Mouse (Mus musculus): ENCODE data around the gene Plxdc2. TPM values are rescaled to one million over a fixed set of nuclear protein-coding genes. Genes with fewer than 3 reads are reported as not detected.

The Plxdc2 gene
- polyA plus RNA-seq, 1 experiment from 2014 or later: 12.4 TPM

DNA sequence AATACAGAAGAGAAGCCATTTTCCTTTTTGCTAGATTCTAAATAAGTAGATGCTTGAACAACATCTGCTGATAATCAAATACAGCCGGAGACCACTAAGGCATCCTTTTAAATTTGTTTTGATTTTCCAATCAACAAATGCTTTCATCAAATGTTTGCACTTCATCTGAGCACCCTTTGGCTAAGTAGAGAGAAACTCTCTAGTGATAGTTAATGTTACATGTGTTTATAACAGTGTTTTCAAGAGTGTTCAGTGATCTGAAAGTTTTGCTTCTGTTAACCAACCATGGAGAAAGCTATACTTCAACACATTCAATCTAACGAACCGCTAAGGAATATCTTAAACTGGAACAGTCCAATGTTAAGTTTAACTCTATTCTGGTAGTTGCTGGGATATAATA is 327.6 kb downstream of the Plxdc2 start:
- H3K4me1 ChIP-seq (ENCODE audit: control insufficient read depth, insufficient read depth, low read length): no peaks in the 10 kb centered on the region
- no peak overlapping the region for H3K4me2 ChIP-seq (ENCODE audit: low read depth, low read length)
- no peaks in the 10 kb centered on the region for H3K9me3 ChIP-seq (ENCODE audit: control insufficient read depth, low read length)
- ATAC-seq: no peak
- no peak overlapping the region for H3K27ac ChIP-seq (ENCODE audit: low read length)
- no peak overlapping the region for H3K9ac ChIP-seq (ENCODE audit: low read depth, low read length)
- WGBS: 77% methylated on average over 3 of the region's 3 CpGs
- no peaks in the 10 kb centered on the region for H3K27me3 ChIP-seq (replicated peaks; ENCODE audit: control insufficient read depth, insufficient read depth, low read length)
- no peaks in the 10 kb centered on the region for H3K36me3 ChIP-seq (ENCODE audit: control insufficient read depth, insufficient read depth, low read length)
- no peak overlapping the region for H3K4me3 ChIP-seq (ENCODE audit: low read length)

DNA sequence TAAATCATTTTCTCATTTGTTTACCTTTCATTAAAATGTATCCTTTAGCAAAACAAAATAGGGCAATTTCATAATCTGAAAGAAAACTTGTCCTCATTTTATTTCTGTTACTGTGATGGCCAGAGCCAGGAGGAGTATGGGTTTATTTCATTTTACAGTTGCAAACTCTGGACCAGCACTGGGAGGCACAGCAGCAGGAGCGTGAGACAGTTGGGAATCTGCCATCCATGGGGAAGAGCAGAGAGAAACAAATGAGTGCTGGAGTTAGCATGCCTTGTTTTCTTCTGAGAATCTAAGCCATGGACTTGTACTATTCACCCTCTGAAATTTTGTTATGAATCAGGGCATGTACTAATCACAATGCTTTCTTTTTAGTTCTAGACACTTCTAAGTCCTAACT is 328.4 kb downstream of the Plxdc2 start:
- Histone ChIP-seq H3K9me3 (ENCODE audit: control insufficient read depth, low read length) (no peaks in the 10 kb centered on the region), H3K27me3 (replicated peaks; ENCODE audit: control insufficient read depth, insufficient read depth, low read length) (no peaks in the 10 kb centered on the region), H3K9ac (ENCODE audit: low read depth, low read length) (no peak overlapping the region), H3K4me2 (ENCODE audit: low read depth, low read length) (no peak overlapping the region), H3K4me1 (ENCODE audit: control insufficient read depth, insufficient read depth, low read length) (no peaks in the 10 kb centered on the region), H3K36me3 (ENCODE audit: control insufficient read depth, insufficient read depth, low read length) (no peaks in the 10 kb centered on the region), H3K27ac (ENCODE audit: low read length) (no peak overlapping the region), H3K4me3 (ENCODE audit: low read length) (no peak overlapping the region)
- WGBS: 65% methylated on average over 1 of the region's 1 CpGs
- no peak for ATAC-seq

GRCm38 (mm10) chr2:16696390-16696789 is 340.3 kb downstream of the Plxdc2 start:
- Histone ChIP-seq H3K9ac (ENCODE audit: low read depth, low read length) (no peak overlapping the region), H3K4me3 (ENCODE audit: low read length) (no peak overlapping the region), H3K27me3 (replicated peaks; ENCODE audit: control insufficient read depth, insufficient read depth, low read length) (no peaks in the 10 kb centered on the region), H3K27ac (ENCODE audit: low read length) (no peak overlapping the region), H3K4me1 (ENCODE audit: control insufficient read depth, insufficient read depth, low read length) (no peaks in the 10 kb centered on the region), H3K4me2 (ENCODE audit: low read depth, low read length) (no peak overlapping the region), H3K9me3 (ENCODE audit: control insufficient read depth, low read length) (no peaks in the 10 kb centered on the region), H3K36me3 (ENCODE audit: control insufficient read depth, insufficient read depth, low read length) (no peaks in the 10 kb centered on the region)
- 67% methylated on average over 2 of the region's 2 CpGs for WGBS
- ATAC-seq: no peak

- no peak for ATAC-seq
- Histone ChIP-seq H3K9ac (ENCODE audit: low read depth, low read length) (no peak overlapping the region), H3K27ac (ENCODE audit: low read length) (no peak overlapping the region), H3K4me3 (ENCODE audit: low read length) (no peak overlapping the region), H3K9me3 (ENCODE audit: control insufficient read depth, low read length) (no peaks in the 10 kb centered on the region), H3K27me3 (replicated peaks; ENCODE audit: control insufficient read depth, insufficient read depth, low read length) (no peaks in the 10 kb centered on the region), H3K4me2 (ENCODE audit: low read depth, low read length) (no peak overlapping the region), H3K36me3 (ENCODE audit: control insufficient read depth, insufficient read depth, low read length) (no peaks in the 10 kb centered on the region), H3K4me1 (ENCODE audit: control insufficient read depth, insufficient read depth, low read length) (no peaks in the 10 kb centered on the region)
- 64% methylated on average over 5 of the region's 5 CpGs for WGBS
Measured at GRCm38 (mm10) chr2:16697181-16697580, 341.1 kb downstream of the Plxdc2 start.

GRCm38 (mm10) chr2:16706227-16706626 is 350.1 kb downstream of the Plxdc2 start:
- H3K27ac ChIP-seq (ENCODE audit: low read length): no peak overlapping the region
- WGBS: 87% methylated on average over 2 of the region's 2 CpGs
- no peak overlapping the region for H3K4me3 ChIP-seq (ENCODE audit: low read length)
- no peak for ATAC-seq
- no peak overlapping the region for H3K4me2 ChIP-seq (ENCODE audit: low read depth, low read length)
- H3K9ac ChIP-seq (ENCODE audit: low read depth, low read length): no peak overlapping the region
- H3K9me3 ChIP-seq (ENCODE audit: control insufficient read depth, low read length): no peaks in the 10 kb centered on the region
- no peaks in the 10 kb centered on the region for H3K4me1 ChIP-seq (ENCODE audit: control insufficient read depth, insufficient read depth, low read length)
- H3K36me3 ChIP-seq (ENCODE audit: control insufficient read depth, insufficient read depth, low read length): no peaks in the 10 kb centered on the region
- H3K27me3 ChIP-seq (replicated peaks; ENCODE audit: control insufficient read depth, insufficient read depth, low read length): no peaks in the 10 kb centered on the region

DNA sequence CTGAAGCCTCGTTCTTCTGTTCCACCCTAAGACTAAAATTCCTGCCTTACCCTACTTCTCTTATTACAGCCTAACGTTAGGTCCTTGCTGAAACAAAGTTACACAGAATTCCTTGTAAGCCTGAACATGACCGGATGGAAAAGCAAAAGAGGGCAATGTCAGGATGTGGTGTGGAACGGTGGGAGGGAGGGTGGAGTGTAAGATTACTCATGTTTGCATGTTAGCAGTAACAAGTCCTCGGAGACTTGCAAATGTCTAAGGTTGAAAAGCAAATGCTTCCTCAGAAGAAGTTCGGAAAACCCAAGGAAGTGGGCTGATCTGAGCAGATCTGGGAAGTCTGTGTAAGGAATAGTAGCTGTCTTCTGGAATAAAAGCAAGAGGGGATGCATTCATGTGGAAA is 353.8 kb downstream of the Plxdc2 start:
- H3K27me3 ChIP-seq (replicated peaks; ENCODE audit: control insufficient read depth, insufficient read depth, low read length): no peaks in the 10 kb centered on the region
- no peak overlapping the region for H3K9ac ChIP-seq (ENCODE audit: low read depth, low read length)

DNA sequence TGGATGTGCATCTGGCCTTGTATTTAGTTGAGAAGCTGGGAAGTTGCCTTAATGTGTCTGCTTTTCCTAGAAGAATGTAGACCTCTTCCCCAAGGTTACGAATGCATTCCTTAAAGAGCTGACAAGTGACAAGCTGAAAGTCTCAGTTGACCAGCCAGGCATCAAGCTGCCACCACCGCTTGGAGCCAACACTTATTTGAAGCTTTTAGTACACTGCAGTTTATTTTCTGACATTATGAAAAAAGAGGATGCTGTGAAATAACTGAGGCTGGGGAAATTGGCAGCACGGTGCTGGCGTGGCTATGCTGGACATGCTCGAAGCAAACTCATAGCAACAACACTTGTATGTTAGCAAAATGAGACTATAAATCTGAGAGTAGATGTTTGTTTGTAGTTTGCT is 374.9 kb downstream of the Plxdc2 start:
- 90% methylated on average over 5 of the region's 5 CpGs for whole genome bisulfite sequencing
- Histone ChIP-seq H3K36me3 (ENCODE audit: control insufficient read depth, insufficient read depth, low read length) (no peaks in the 10 kb centered on the region), H3K4me3 (ENCODE audit: low read length) (no peak overlapping the region), H3K4me2 (ENCODE audit: low read depth, low read length) (no peak overlapping the region), H3K9me3 (ENCODE audit: control insufficient read depth, low read length) (no peaks in the 10 kb centered on the region), H3K9ac (ENCODE audit: low read depth, low read length) (no peak overlapping the region), H3K27ac (ENCODE audit: low read length) (no peak overlapping the region), H3K27me3 (replicated peaks; ENCODE audit: control insufficient read depth, insufficient read depth, low read length) (no peaks in the 10 kb centered on the region), H3K4me1 (ENCODE audit: control insufficient read depth, insufficient read depth, low read length) (no peaks in the 10 kb centered on the region)
- ATAC-seq: no peak

More for the DNA sequence above, 353.8 kb downstream of the Plxdc2 start:
- Histone ChIP-seq H3K4me3 (ENCODE audit: low read length) (no peak overlapping the region), H3K4me2 (ENCODE audit: low read depth, low read length) (no peak overlapping the region), H3K9me3 (ENCODE audit: control insufficient read depth, low read length) (no peaks in the 10 kb centered on the region), H3K36me3 (ENCODE audit: control insufficient read depth, insufficient read depth, low read length) (no peaks in the 10 kb centered on the region), H3K4me1 (ENCODE audit: control insufficient read depth, insufficient read depth, low read length) (no peaks in the 10 kb centered on the region), H3K27ac (ENCODE audit: low read length) (no peak overlapping the region)
- 61% methylated on average over 6 of the region's 6 CpGs for WGBS
- ATAC-seq: no peak

DNA sequence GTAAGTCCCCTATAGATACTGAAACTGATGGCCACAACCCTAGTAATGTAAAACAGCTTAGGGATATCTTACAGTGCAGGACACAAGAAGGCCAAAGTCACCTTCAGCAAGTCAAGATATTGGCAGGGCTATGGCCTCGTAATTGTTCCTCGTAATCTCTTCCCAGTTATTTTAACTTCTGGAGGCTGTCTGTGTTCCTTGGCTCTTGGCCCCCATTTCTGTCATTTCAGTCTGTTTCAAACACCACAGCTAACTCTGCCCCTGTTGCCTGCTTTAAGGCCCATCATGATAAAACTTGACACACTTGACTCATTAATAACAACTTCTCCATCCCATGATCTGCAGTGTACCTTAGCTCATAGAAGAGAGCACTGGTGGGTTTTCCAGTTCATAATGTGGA is 378.3 kb downstream of the Plxdc2 start:
- no peaks in the 10 kb centered on the region for H3K27me3 ChIP-seq (replicated peaks; ENCODE audit: control insufficient read depth, insufficient read depth, low read length)
- no peak overlapping the region for H3K4me2 ChIP-seq (ENCODE audit: low read depth, low read length)
- H3K4me1 ChIP-seq (ENCODE audit: control insufficient read depth, insufficient read depth, low read length): no peaks in the 10 kb centered on the region
- H3K4me3 ChIP-seq (ENCODE audit: low read length): no peak overlapping the region
- 95% methylated on average over 2 of the region's 2 CpGs for WGBS
- no peak for ATAC-seq
- no peak overlapping the region for H3K27ac ChIP-seq (ENCODE audit: low read length)
- H3K9ac ChIP-seq (ENCODE audit: low read depth, low read length): no peak overlapping the region
- H3K9me3 ChIP-seq (ENCODE audit: control insufficient read depth, low read length): no peaks in the 10 kb centered on the region
- H3K36me3 ChIP-seq (ENCODE audit: control insufficient read depth, insufficient read depth, low read length): no peaks in the 10 kb centered on the region

DNA sequence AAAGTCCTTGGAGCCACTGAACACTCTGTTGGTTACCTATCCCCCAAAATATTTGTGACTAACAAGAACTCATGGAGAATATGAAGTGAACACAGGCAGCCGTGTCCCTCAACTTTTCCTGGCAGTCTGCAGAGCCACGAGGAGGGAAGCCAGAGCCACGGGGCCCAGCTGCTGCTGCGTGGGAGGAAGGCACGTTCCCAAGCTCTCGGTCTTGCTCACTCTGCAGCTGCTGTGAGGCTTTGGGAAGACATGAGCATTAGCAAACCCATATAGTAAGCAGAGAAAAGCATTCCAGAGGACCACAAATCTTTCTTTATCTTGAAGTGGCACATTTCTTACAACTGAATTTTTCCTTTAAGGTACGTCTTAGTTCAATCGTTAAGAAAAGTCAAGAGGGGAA is 382.1 kb downstream of the Plxdc2 start:
- Histone ChIP-seq H3K36me3 (ENCODE audit: control insufficient read depth, insufficient read depth, low read length) (no peaks in the 10 kb centered on the region), H3K4me1 (ENCODE audit: control insufficient read depth, insufficient read depth, low read length) (no peaks in the 10 kb centered on the region), H3K27me3 (replicated peaks; ENCODE audit: control insufficient read depth, insufficient read depth, low read length) (no peaks in the 10 kb centered on the region), H3K4me3 (ENCODE audit: low read length) (no peak overlapping the region), H3K4me2 (ENCODE audit: low read depth, low read length) (no peak overlapping the region), H3K27ac (ENCODE audit: low read length) (no peak overlapping the region), H3K9ac (ENCODE audit: low read depth, low read length) (no peak overlapping the region), H3K9me3 (ENCODE audit: control insufficient read depth, low read length) (no peaks in the 10 kb centered on the region)
- 20% methylated on average over 8 of the region's 8 CpGs for WGBS
- no peak for ATAC-seq

- H3K9ac ChIP-seq (ENCODE audit: low read depth, low read length): no peak overlapping the region
- H3K27me3 ChIP-seq (replicated peaks; ENCODE audit: control insufficient read depth, insufficient read depth, low read length): no peaks in the 10 kb centered on the region
- no peak overlapping the region for H3K27ac ChIP-seq (ENCODE audit: low read length)
- no peak overlapping the region for H3K4me2 ChIP-seq (ENCODE audit: low read depth, low read length)
- no peaks in the 10 kb centered on the region for H3K4me1 ChIP-seq (ENCODE audit: control insufficient read depth, insufficient read depth, low read length)
- no peak for ATAC-seq
- H3K36me3 ChIP-seq (ENCODE audit: control insufficient read depth, insufficient read depth, low read length): no peaks in the 10 kb centered on the region
- no peak overlapping the region for H3K4me3 ChIP-seq (ENCODE audit: low read length)
- H3K9me3 ChIP-seq (ENCODE audit: control insufficient read depth, low read length): no peaks in the 10 kb centered on the region
- 85% methylated on average over 3 of the region's 3 CpGs for WGBS
Measured at GRCm38 (mm10) chr2:16741813-16742212, 385.7 kb downstream of the Plxdc2 start.
